Mouse (Mus musculus) kidney, embryonic 16.5 days (tissue): ENCODE measurements at regions not wholly inside any gene's neighbourhood (a gene's known extent, or its start where the extent isn't known, plus 50 kb on each side); places are given as distances from the start of the nearest gene placed in this dataset.

Source experiments
- ATAC-seq: fragments of 200-750 bp; cut with Nextera tagmentation; 2 replicates; pipeline ENCODE4 v1.8.0; 2017; ENCODE audit warnings: moderate TSS enrichment; ENCODE audit not compliant: low FRiP score, low TSS enrichment
- H3K27ac ChIP-seq: fragments of 300-500 bp; sonication (generic); 2 replicates; pipeline ENCODE4 v1.5.1; 2014; ENCODE audit warnings: low read length
- H3K27me3 ChIP-seq: fragments of 300-500 bp; sonication (generic); 2 replicates; pipeline ENCODE4 v1.6.1; 2014; ENCODE audit warnings: low read length, control low read depth, mixed read lengths; ENCODE audit not compliant: insufficient read depth
- H3K36me3 ChIP-seq: fragments of 300-500 bp; sonication (generic); 2 replicates; pipeline ENCODE4 v1.6.1; 2014; ENCODE audit warnings: low read length, control low read depth, mixed read lengths; ENCODE audit not compliant: insufficient read depth
- H3K4me1 ChIP-seq: fragments of 300-500 bp; sonication (generic); 2 replicates; pipeline ENCODE4 v1.6.1; 2014; ENCODE audit warnings: low read length, control low read depth, mixed read lengths; ENCODE audit not compliant: insufficient read depth
- H3K4me2 ChIP-seq: fragments of 300-500 bp; sonication (generic); replicated peaks from 2 replicates; pipeline ENCODE4 v1.6.1; 2014; ENCODE audit warnings: low read depth, low read length
- H3K4me3 ChIP-seq: fragments of 300-500 bp; sonication (generic); 2 replicates; pipeline ENCODE4 v1.5.1; 2014; ENCODE audit warnings: mild to moderate bottlenecking, low read length
- H3K9ac ChIP-seq: fragments of 300-500 bp; sonication (generic); replicated peaks from 2 replicates; pipeline ENCODE4 v1.6.1; 2014; ENCODE audit warnings: low read length
- H3K9me3 ChIP-seq: fragments of 300-500 bp; sonication (generic); 2 replicates; pipeline ENCODE4 v1.6.1; 2016; ENCODE audit warnings: low read length, control low read depth
- WGBS: fragments of 180-500 bp; shearing (Covaris S2); extraction: QIAGEN DNeasy Blood & Tissue Kit; methylation state at CpG from one replicate; pipeline ENCODE4 v1.1.7; 2014; 5-methylcytosine and 5-hydroxymethylcytosine counted together

DNA sequence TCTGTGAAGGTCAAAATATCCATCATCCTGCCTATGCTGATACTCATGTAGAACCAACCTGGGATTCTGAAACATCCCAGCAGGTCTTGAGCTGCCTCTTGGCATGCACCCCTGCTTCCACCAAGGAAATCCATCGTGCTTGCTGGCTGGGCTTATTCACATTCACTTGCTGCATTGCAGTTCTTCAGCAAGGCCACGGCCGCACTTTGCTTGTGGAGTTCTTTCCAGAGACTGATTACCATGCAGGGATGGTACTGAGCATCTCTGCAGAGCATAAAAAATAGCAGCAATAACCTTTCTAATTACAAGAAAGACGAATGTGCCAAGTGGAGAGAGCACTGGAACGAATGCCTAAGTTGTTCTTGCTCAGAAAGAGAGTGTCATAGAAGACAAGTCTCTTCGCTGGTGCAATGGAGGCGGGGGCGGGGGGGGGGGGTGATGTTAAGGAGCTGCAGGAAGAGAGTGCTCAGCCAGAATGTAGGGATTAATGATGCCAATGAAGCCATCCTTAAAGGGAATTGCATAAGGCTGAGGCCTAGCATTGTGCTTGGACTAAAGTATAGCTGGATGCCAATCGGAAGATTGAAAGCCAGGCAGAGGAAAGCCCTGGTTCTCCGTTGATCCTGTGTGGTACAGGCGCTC lies 205.9 kb downstream of the AI593442 start:
- H3K9ac ChIP-seq = no peak overlapping the region
- no peak for ATAC-seq
- no peak overlapping the region for H3K27ac ChIP-seq
- H3K27me3 ChIP-seq = no peaks in the 10 kb centered on the region
- no peaks in the 10 kb centered on the region for H3K9me3 ChIP-seq
- no peak overlapping the region for H3K4me3 ChIP-seq
- no peaks in the 10 kb centered on the region for H3K4me1 ChIP-seq
- WGBS = 79% methylated on average over 11 of the region's 11 CpGs
- H3K4me2 ChIP-seq = no peak overlapping the region
- no peaks in the 10 kb centered on the region for H3K36me3 ChIP-seq

DNA sequence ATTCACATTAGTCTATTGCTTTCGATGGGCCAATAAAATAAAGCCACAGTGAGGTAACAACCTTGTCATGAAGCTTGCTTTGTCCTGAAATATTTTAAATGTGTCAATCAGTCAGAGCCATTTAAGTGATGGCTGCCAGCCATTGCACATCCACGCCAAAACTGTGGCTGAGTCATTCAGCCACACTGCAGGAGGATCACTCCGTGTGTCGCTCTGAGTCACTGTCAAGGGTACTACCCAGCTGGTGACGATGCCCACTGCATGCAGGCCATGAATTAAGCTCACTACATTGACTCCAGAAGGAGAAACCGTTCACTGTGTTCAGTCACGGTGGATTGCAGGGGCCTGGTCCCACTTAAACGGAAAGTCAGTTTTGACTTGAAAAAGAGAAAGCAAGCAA lies 206.7 kb downstream of the AI593442 start:
- 80% methylated on average over 8 of the region's 8 CpGs for WGBS
- Histone ChIP-seq H3K4me2 (no peak overlapping the region), H3K4me3 (no peak overlapping the region), H3K27ac (no peak overlapping the region), H3K4me1 (no peaks in the 10 kb centered on the region), H3K27me3 (no peaks in the 10 kb centered on the region), H3K9ac (no peak overlapping the region), H3K9me3 (no peaks in the 10 kb centered on the region), H3K36me3 (no peaks in the 10 kb centered on the region)
- ATAC-seq = no peak

- H3K9ac ChIP-seq = no peak overlapping the region
Observed at GRCm38 (mm10) chr9:52458518-52458917, 221.1 kb downstream of the AI593442 start.

GRCm38 (mm10) chr9:52454445-52454844 lies 225.1 kb downstream of the AI593442 start:
- Histone ChIP-seq H3K4me3 (no peak overlapping the region), H3K4me2 (no peak overlapping the region), H3K27me3 (no peaks in the 10 kb centered on the region), H3K9ac (no peak overlapping the region), H3K9me3 (no peaks in the 10 kb centered on the region), H3K36me3 (no peaks in the 10 kb centered on the region), H3K4me1 (no peaks in the 10 kb centered on the region), H3K27ac (no peak overlapping the region)
- no peak for ATAC-seq
- WGBS = 85% methylated on average over 2 of the region's 2 CpGs

More at GRCm38 (mm10) chr9:52458518-52458917, 221.1 kb downstream of the AI593442 start:
- Histone ChIP-seq H3K4me1 (no peaks in the 10 kb centered on the region), H3K27me3 (no peaks in the 10 kb centered on the region), H3K9me3 (no peaks in the 10 kb centered on the region), H3K36me3 (no peaks in the 10 kb centered on the region), H3K27ac (no peak overlapping the region), H3K4me2 (no peak overlapping the region), H3K4me3 (no peak overlapping the region)
- 51% methylated on average over 2 of the region's 2 CpGs for WGBS
- ATAC-seq = no peak

GRCm38 (mm10) chr9:52451792-52452191 lies 227.8 kb downstream of the AI593442 start:
- Histone ChIP-seq H3K9ac (no peak overlapping the region), H3K36me3 (no peaks in the 10 kb centered on the region), H3K27me3 (no peaks in the 10 kb centered on the region), H3K9me3 (no peaks in the 10 kb centered on the region), H3K4me1 (no peaks in the 10 kb centered on the region), H3K4me2 (no peak overlapping the region), H3K4me3 (no peak overlapping the region), H3K27ac (no peak overlapping the region)
- no peak for ATAC-seq
- 83% methylated on average over 3 of the region's 3 CpGs for WGBS

DNA sequence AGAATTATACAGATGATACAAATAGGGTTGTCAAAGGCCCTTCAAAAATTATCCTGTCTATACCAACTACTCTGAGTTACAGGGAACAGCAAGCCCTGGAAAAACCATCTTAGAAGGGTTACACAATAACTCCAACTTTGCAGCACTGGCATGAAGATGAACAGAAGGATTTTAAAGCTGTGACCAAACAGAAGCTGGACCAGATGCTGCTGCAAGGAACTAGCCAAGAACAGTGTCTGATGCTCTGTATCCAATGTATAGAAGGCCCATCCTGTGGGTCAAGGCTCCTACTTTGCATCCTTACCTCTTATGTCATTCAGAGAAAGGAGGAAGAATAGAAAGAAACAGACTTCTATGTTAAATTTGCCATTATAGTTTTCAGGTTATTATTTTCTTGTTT lies 231.3 kb downstream of the AI593442 start:
- Histone ChIP-seq H3K4me2 (no peak overlapping the region), H3K9ac (no peak overlapping the region), H3K27ac (no peak overlapping the region), H3K36me3 (no peaks in the 10 kb centered on the region), H3K27me3 (no peaks in the 10 kb centered on the region), H3K9me3 (no peaks in the 10 kb centered on the region), H3K4me3 (no peak overlapping the region), H3K4me1 (no peaks in the 10 kb centered on the region)
- ATAC-seq = no peak

DNA sequence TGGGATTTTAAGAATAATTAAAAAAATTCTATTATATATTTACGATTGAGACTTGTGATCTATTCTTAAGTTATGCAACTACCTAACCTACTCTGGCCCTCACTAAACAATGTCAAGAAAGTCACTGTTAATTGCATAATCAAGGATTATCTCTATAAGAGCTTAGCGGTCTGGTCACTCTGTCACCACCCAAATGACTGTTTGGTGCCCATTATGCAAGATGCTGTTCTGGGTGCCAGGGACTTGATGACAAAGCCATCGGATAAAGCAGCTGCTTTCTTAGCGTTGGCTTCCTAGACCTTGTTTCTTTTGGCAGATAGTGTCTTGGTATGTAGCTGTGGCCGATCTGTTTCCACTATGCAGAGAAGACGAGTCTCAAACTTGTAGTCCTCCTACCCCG lies 236.4 kb downstream of the AI593442 start:
- H3K36me3 ChIP-seq = no peaks in the 10 kb centered on the region
- H3K4me3 ChIP-seq = no peak overlapping the region
- H3K27ac ChIP-seq = no peak overlapping the region
- ATAC-seq = no peak
- no peaks in the 10 kb centered on the region for H3K27me3 ChIP-seq
- WGBS = 89% methylated on average over 7 of the region's 7 CpGs
- H3K9me3 ChIP-seq = no peaks in the 10 kb centered on the region
- H3K9ac ChIP-seq = no peak overlapping the region
- H3K4me1 ChIP-seq = no peaks in the 10 kb centered on the region
- H3K4me2 ChIP-seq = no peak overlapping the region

DNA sequence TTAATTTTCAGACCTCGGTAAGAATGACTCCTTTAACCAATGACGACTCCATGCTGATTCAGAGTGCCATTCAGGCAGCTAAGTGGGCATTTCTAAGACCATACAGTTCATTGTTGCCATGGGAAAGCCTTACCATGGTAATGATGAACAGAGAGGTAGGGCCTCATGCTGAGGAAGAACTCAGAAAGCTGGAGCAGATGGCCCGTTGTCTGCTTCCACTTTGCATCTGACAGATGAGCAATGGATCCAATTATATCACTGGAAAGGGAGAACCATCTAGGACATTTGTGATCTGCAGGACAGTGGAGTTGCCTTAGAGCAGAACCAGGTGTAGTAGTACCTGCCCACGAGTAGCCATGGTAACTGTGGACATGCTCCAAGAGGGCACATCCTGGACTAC lies 245.4 kb downstream of the AI593442 start:
- no peaks in the 10 kb centered on the region for H3K9me3 ChIP-seq
- H3K4me2 ChIP-seq = no peak overlapping the region
- no peaks in the 10 kb centered on the region for H3K36me3 ChIP-seq
- no peak for ATAC-seq
- no peak overlapping the region for H3K4me3 ChIP-seq
- no peak overlapping the region for H3K27ac ChIP-seq
- H3K4me1 ChIP-seq = no peaks in the 10 kb centered on the region
- no peak overlapping the region for H3K9ac ChIP-seq
- H3K27me3 ChIP-seq = no peaks in the 10 kb centered on the region
- 72% methylated on average over 4 of the region's 4 CpGs for WGBS

DNA sequence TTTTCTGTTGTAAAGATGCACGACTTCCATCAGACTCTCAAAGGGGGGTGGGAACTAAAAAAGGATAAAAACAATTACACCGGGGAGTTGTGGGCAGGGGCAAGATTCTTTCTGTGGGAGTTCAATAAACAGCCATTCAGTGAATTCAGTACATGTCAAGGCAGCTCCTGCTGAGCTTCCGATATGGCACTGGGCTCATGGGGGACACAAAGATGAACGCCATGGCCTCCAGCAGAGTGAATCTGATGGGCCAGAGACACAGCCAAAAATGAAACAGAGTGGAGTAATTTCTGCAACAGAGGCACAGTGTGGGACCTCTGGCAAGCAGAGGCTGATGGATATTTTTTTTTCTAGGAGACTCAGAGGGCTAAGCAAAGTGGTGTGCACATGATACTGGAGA lies 254.2 kb downstream of the AI593442 start:
- ATAC-seq = no peak
- no peak overlapping the region for H3K4me3 ChIP-seq
- no peaks in the 10 kb centered on the region for H3K36me3 ChIP-seq
- no peak overlapping the region for H3K4me2 ChIP-seq
- H3K4me1 ChIP-seq = no peaks in the 10 kb centered on the region
- no peak overlapping the region for H3K27ac ChIP-seq
- H3K9me3 ChIP-seq = no peaks in the 10 kb centered on the region
- no peaks in the 10 kb centered on the region for H3K27me3 ChIP-seq
- 74% methylated on average over 4 of the region's 4 CpGs for WGBS
- no peak overlapping the region for H3K9ac ChIP-seq

DNA sequence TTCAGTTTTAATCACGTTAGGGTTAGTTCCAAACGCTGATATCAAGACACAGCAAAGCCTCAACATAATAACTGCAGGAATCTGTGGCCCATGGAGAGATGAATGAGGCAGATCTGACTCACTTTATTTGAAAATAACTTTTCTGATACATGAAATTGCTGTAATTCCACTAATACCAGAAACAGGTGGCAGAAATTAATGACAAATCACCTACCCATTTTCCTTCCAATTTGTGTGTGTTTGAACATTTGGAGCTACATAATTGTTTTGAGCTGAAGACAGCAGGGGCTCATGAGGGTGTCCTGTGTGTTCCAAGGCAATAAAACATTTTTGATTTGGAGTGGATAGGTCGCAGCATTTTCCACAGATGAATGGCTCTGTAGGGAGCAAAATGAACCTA lies 254.2 kb upstream of the Zc3h12c start:
- 77% methylated on average over 3 of the region's 3 CpGs for WGBS
- H3K9ac ChIP-seq = no peak overlapping the region
- H3K4me3 ChIP-seq = no peak overlapping the region
- H3K27ac ChIP-seq = no peak overlapping the region
- ATAC-seq = no peak
- H3K4me2 ChIP-seq = no peak overlapping the region
- H3K36me3 ChIP-seq = no peaks in the 10 kb centered on the region
- no peaks in the 10 kb centered on the region for H3K9me3 ChIP-seq
- no peaks in the 10 kb centered on the region for H3K4me1 ChIP-seq
- no peaks in the 10 kb centered on the region for H3K27me3 ChIP-seq
